Mouse (Mus musculus) midbrain, embryonic 15.5 days (tissue): ENCODE measurements around the gene Rnf186. TPM values are rescaled to one million over a fixed set of nuclear protein-coding genes. Genes with fewer than 3 reads are reported as not detected.
A peak's percentile ranks its signal among the peaks of the same experiment; 100 is the strongest.
"Not testable (repeated sequence)": the region's sequence is repeated elsewhere in the genome, so short reads cannot be mapped to it uniquely, and the experiment has no call there.

Source experiments
- ATAC-seq: fragments of 200-750 bp; cut with Nextera tagmentation; replicated peaks from 2 replicates; pipeline ENCODE4 v1.8.0; 2017; ENCODE audit warnings: moderate TSS enrichment
- H3K27ac ChIP-seq: fragments of 300-500 bp; sonication (generic); 2 replicates; pipeline ENCODE4 v1.5.1; 2015; ENCODE audit warnings: mild to moderate bottlenecking, inconsistent platforms
- H3K27me3 ChIP-seq: fragments of 300-500 bp; sonication (generic); replicated peaks from 2 replicates; pipeline ENCODE4 v1.6.1; 2015; ENCODE audit warnings: inconsistent platforms
- H3K36me3 ChIP-seq: fragments of 300-500 bp; sonication (generic); replicated peaks from 2 replicates; pipeline ENCODE4 v1.6.1; 2015; ENCODE audit warnings: inconsistent platforms
- H3K4me1 ChIP-seq: fragments of 300-500 bp; sonication (generic); 2 replicates; pipeline ENCODE4 v1.6.1; 2015; ENCODE audit warnings: inconsistent platforms
- H3K4me2 ChIP-seq: fragments of 300-500 bp; sonication (generic); 2 replicates; pipeline ENCODE4 v1.6.1; 2015; ENCODE audit warnings: inconsistent platforms, mild to moderate bottlenecking, moderate library complexity
- H3K4me3 ChIP-seq: fragments of 300-500 bp; sonication (generic); 2 replicates; pipeline ENCODE4 v1.5.1; 2015; ENCODE audit warnings: mild to moderate bottlenecking, inconsistent platforms
- H3K9ac ChIP-seq: fragments of 300-500 bp; sonication (generic); 2 replicates; pipeline ENCODE4 v1.6.1; 2015; ENCODE audit warnings: mild to moderate bottlenecking, inconsistent platforms
- H3K9me3 ChIP-seq: fragments of 300-500 bp; sonication (generic); 2 replicates; pipeline ENCODE4 v1.6.1; 2016; ENCODE audit warnings: inconsistent platforms
- WGBS: fragments of 180-500 bp; shearing (Covaris S2); methylation state at CpG from one replicate; pipeline ENCODE4 v1.1.7; 2015; ENCODE audit warnings: mixed read lengths; 5-methylcytosine and 5-hydroxymethylcytosine counted together
- polyA plus RNA-seq: library from polyadenylated mRNA; unstranded; fragments of >200 nt; fragmentation: Nextera tagmentation; extraction: Ambion mirVana; gene quantifications from 2 replicates; pipeline ENCODE4 v1.2.1, GENCODE M21; 2015

Gene Rnf186
- polyA plus RNA-seq, 1 experiment from 2014 or later, result 0.58 TPM

GRCm38 (mm10) chr4:138973719-138974115 is 6.8 kb downstream of the Rnf186 start:
- Histone ChIP-seq H3K36me3 (no peaks in the 10 kb centered on the region), H3K4me1 (peaks cover 17% of the 10 kb centered on the region), H3K9ac (no peak overlapping the region), H3K4me2 (peak overlapping the region; percentile 74), H3K27ac (no peak overlapping the region), H3K4me3 (peak overlapping the region; percentile 41; the same call in 1 of the 2 replicates), H3K27me3 (no peaks in the 10 kb centered on the region; the same call in 1 of the 2 replicates), H3K9me3 (no peaks in the 10 kb centered on the region)
- ATAC-seq, result no peak
- WGBS, result 58% methylated on average over 3 of the region's 3 CpGs

DNA sequence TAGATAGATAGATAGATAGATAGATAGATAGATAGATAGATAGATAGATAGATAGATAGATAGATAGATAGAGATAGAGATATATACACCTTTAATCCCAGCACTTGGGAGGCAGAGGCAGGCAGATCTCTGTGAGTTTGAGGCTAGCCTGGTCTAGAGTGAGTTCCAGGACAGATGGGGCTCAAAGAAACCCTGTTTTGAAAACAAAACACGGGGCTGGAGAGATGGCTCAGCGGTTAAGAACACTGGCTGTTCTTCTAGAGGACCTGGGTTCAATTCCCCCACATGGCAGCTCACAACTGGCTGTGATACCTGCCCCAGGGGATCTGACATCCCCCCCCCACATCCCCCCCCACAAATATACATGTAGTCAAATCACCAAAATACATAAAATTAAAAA is 7.6 kb downstream of the Rnf186 start:
- WGBS, result 90% methylated on average over 2 of the region's 2 CpGs
- not testable (repeated sequence) for H3K9ac ChIP-seq, H3K27me3 ChIP-seq, H3K4me2 ChIP-seq, H3K9me3 ChIP-seq, H3K36me3 ChIP-seq, H3K27ac ChIP-seq, ATAC-seq, H3K4me3 ChIP-seq
- H3K4me1 ChIP-seq, result peaks cover 17% of the 10 kb centered on the region

DNA sequence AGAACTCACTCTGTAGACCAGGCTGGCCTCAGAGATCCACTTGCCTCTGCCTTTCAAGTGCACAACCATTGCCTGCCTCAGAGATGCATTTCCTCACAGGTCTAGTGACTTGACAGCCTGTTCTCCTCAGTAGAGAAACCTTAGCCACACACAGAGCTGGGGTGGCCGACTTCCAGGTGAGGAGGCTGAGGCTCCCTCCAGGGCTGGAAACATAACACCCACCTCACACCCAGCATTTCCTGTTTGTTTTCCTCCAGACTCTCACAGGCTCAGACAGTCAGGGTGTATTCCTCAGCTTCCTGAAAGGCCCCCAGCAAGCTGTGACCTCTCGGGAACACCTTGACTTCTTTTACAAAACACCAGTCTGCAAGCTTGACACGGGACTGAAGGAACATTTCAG is 8.3 kb downstream of the Rnf186 start:
- no peak overlapping the region for H3K27ac ChIP-seq
- H3K27me3 ChIP-seq, result no peaks in the 10 kb centered on the region; the same call in 1 of the 2 replicates
- peaks cover 17% of the 10 kb centered on the region for H3K4me1 ChIP-seq
- no peaks in the 10 kb centered on the region for H3K36me3 ChIP-seq
- ATAC-seq, result no peak
- H3K9ac ChIP-seq, result no peak overlapping the region
- WGBS, result 79% methylated on average over 3 of the region's 3 CpGs
- no peak overlapping the region for H3K4me2 ChIP-seq
- no peaks in the 10 kb centered on the region for H3K9me3 ChIP-seq
- H3K4me3 ChIP-seq, result no peak overlapping the region

DNA sequence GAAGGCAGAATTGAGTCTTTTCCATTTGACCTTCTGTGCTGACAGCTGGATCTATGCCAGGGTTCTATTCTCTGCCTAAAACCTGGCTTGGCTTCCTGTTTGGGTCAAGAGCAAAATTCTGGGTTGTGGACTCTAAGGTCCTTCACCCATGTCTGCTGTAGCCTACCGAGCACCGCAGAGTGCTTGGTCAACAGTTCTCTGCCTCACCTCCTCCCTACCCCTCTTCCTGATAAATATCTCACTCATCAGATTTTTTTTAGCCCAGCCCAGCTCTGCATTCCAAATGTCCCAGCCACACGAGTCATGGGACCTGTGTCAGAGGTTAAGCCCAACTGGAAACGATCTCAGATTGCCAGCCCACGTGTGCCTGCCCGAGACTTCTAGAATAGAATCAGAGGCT is 9.1 kb downstream of the Rnf186 start:
- Histone ChIP-seq H3K4me2 (no peak overlapping the region), H3K9me3 (no peaks in the 10 kb centered on the region), H3K27ac (no peak overlapping the region), H3K4me1 (peaks cover 17% of the 10 kb centered on the region), H3K27me3 (no peaks in the 10 kb centered on the region; the same call in 1 of the 2 replicates), H3K4me3 (no peak overlapping the region), H3K36me3 (no peaks in the 10 kb centered on the region), H3K9ac (no peak overlapping the region)
- WGBS, result 87% methylated on average over 6 of the region's 6 CpGs
- ATAC-seq, result no peak

DNA sequence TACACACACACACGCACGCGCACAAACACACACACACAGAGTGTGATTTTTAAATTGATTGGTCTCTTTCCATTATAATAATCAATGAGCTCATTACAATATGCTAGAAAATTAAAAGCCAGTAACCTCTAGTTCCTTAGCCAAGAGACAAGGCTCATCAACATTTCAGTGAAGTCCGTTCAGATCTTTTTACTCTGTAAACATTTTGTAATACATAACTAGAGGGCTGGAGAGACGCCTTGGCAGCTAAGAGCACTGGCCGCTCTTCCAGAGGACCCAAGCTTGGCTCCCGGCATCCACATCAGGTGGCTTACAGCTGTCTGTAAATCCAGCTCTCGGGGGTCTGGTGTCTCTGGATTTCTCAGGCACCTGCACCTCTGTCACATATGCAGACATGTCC is 13.1 kb downstream of the Rnf186 start:
- ATAC-seq, result no peak
- Histone ChIP-seq H3K9ac (no peak overlapping the region), H3K4me3 (no peak overlapping the region), H3K4me1 (no peaks in the 10 kb centered on the region), H3K27me3 (no peaks in the 10 kb centered on the region), H3K36me3 (no peaks in the 10 kb centered on the region), H3K4me2 (no peak overlapping the region), H3K9me3 (no peaks in the 10 kb centered on the region), H3K27ac (no peak overlapping the region)
- 87% methylated on average over 8 of the region's 8 CpGs for WGBS

GRCm38 (mm10) chr4:138980771-138981420 is 14.0 kb downstream of the Rnf186 start:
- no peaks in the 10 kb centered on the region for H3K4me1 ChIP-seq
- no peaks in the 10 kb centered on the region for H3K36me3 ChIP-seq
- H3K4me2 ChIP-seq, result no peak overlapping the region
- H3K9me3 ChIP-seq, result no peaks in the 10 kb centered on the region
- no peak overlapping the region for H3K4me3 ChIP-seq
- no peak overlapping the region for H3K9ac ChIP-seq
- no peak overlapping the region for H3K27ac ChIP-seq
- WGBS, result 23% methylated on average over 12 of the region's 12 CpGs
- ATAC-seq, result no peak
- no peaks in the 10 kb centered on the region for H3K27me3 ChIP-seq

DNA sequence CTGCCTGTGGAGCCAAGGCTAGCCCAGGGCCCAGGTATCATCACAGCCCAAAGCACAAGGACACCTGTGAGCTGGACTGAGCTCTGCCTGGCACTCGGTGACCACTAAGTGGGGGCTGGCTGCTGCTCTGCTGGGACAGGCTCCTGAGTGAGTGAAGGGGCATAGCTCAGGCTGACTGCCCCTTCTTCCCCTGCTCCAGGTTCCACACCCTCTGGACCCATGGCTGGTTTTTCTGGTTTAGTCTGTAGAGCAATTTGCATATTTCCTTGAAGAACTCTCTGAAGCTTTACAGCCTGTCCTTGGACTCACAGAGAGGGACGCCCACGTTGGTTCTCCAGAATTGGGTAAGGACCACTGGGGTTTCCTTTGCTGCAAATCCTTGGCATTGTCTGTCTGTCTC is 16.5 kb downstream of the Rnf186 start:
- 73% methylated on average over 3 of the region's 3 CpGs for WGBS
- no peak overlapping the region for H3K27ac ChIP-seq
- no peaks in the 10 kb centered on the region for H3K36me3 ChIP-seq
- H3K27me3 ChIP-seq, result no peaks in the 10 kb centered on the region
- no peak overlapping the region for H3K4me2 ChIP-seq
- no peaks in the 10 kb centered on the region for H3K9me3 ChIP-seq
- no peak for ATAC-seq
- no peaks in the 10 kb centered on the region for H3K4me1 ChIP-seq
- H3K9ac ChIP-seq, result no peak overlapping the region
- H3K4me3 ChIP-seq, result no peak overlapping the region

- Histone ChIP-seq H3K4me3 (no peak overlapping the region), H3K9ac (no peak overlapping the region), H3K4me1 (no peaks in the 10 kb centered on the region), H3K4me2 (no peak overlapping the region), H3K27me3 (no peaks in the 10 kb centered on the region), H3K27ac (no peak overlapping the region), H3K36me3 (no peaks in the 10 kb centered on the region), H3K9me3 (no peaks in the 10 kb centered on the region)
- WGBS, result 77% methylated on average over 7 of the region's 7 CpGs
- ATAC-seq, result no peak
Measured at GRCm38 (mm10) chr4:138984744-138985143, 17.8 kb downstream of the Rnf186 start.

- Histone ChIP-seq H3K9me3 (no peaks in the 10 kb centered on the region), H3K27me3 (no peaks in the 10 kb centered on the region), H3K36me3 (no peaks in the 10 kb centered on the region), H3K9ac (no peak overlapping the region), H3K4me3 (no peak overlapping the region), H3K4me2 (no peak overlapping the region), H3K27ac (no peak overlapping the region), H3K4me1 (no peaks in the 10 kb centered on the region)
- WGBS, result 34% methylated on average over 5 of the region's 5 CpGs
- no peak for ATAC-seq
Measured at GRCm38 (mm10) chr4:138986280-138986679, 19.4 kb downstream of the Rnf186 start.

- WGBS, result 79% methylated on average over 3 of the region's 3 CpGs
- no peak for ATAC-seq
- H3K9me3 ChIP-seq, result no peaks in the 10 kb centered on the region
- no peak overlapping the region for H3K4me3 ChIP-seq
- no peak overlapping the region for H3K4me2 ChIP-seq
- no peak overlapping the region for H3K9ac ChIP-seq
- H3K36me3 ChIP-seq, result no peaks in the 10 kb centered on the region
- no peak overlapping the region for H3K27ac ChIP-seq
- no peaks in the 10 kb centered on the region for H3K27me3 ChIP-seq
- no peaks in the 10 kb centered on the region for H3K4me1 ChIP-seq
Measured at GRCm38 (mm10) chr4:138994389-138994788, 27.5 kb downstream of the Rnf186 start.

GRCm38 (mm10) chr4:138996410-138996809 is 29.5 kb downstream of the Rnf186 start:
- 77% methylated on average over 5 of the region's 5 CpGs for WGBS
- ATAC-seq, result no peak
- Histone ChIP-seq H3K27ac (no peak overlapping the region), H3K27me3 (no peaks in the 10 kb centered on the region), H3K36me3 (no peaks in the 10 kb centered on the region), H3K9me3 (no peaks in the 10 kb centered on the region), H3K4me2 (no peak overlapping the region), H3K4me1 (no peaks in the 10 kb centered on the region), H3K4me3 (no peak overlapping the region), H3K9ac (no peak overlapping the region)

- H3K27me3 ChIP-seq, result no peaks in the 10 kb centered on the region
- H3K4me2 ChIP-seq, result no peak overlapping the region
- H3K27ac ChIP-seq, result no peak overlapping the region
- 85% methylated on average over 4 of the region's 4 CpGs for WGBS
- H3K9me3 ChIP-seq, result no peaks in the 10 kb centered on the region
- no peaks in the 10 kb centered on the region for H3K36me3 ChIP-seq
- no peak overlapping the region for H3K4me3 ChIP-seq
- no peak for ATAC-seq
- H3K4me1 ChIP-seq, result no peaks in the 10 kb centered on the region
- H3K9ac ChIP-seq, result no peak overlapping the region
Measured at GRCm38 (mm10) chr4:138997121-138997520, 30.2 kb downstream of the Rnf186 start.

DNA sequence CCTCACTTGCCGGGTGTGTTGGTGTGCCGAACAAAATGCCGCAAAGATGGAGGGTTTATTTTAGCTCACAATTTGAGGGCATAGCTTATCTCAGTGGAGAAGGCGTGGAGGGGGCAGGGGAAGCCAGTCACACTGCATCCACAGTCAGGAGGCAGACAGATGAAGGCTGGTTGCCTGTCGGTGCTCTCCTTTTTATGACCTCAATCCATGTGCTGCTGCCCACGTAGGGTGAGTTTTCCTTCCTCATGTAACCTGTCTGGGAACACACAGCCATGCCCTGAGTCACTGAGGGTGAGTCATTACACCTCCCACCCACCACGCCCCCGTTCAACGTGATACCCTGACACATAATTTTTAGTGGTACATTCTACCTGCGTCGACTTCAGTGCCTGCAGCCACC is 31.7 kb downstream of the Rnf186 start:
- no peak overlapping the region for H3K9ac ChIP-seq
- no peaks in the 10 kb centered on the region for H3K36me3 ChIP-seq
- no peaks in the 10 kb centered on the region for H3K9me3 ChIP-seq
- H3K4me1 ChIP-seq, result no peaks in the 10 kb centered on the region
- H3K27me3 ChIP-seq, result no peaks in the 10 kb centered on the region
- H3K4me2 ChIP-seq, result no peak overlapping the region
- H3K4me3 ChIP-seq, result no peak overlapping the region
- H3K27ac ChIP-seq, result no peak overlapping the region
- 91% methylated on average over 11 of the region's 11 CpGs for WGBS
- ATAC-seq, result no peak
